Mouse (Mus musculus): ENCODE measurements around the gene Tbc1d9.

Gene Tbc1d9

GRCm38 (mm10) chr8:83315691-83316090 is 150.5 kb downstream of the Tbc1d9 start:
- TF ChIP-seq GATA4 (IDR thresholded peaks at IDR 0.05; ENCODE audit: insufficient replicate concordance, low read length): no peak

- TF ChIP-seq GATA4 (IDR thresholded peaks at IDR 0.05; ENCODE audit: insufficient replicate concordance, low read length): no peak
Measured at GRCm38 (mm10) chr8:83320543-83320942, 155.4 kb downstream of the Tbc1d9 start.

GRCm38 (mm10) chr8:83322374-83322773 is 157.2 kb downstream of the Tbc1d9 start:
- TF ChIP-seq GATA4 (IDR thresholded peaks at IDR 0.05; ENCODE audit: insufficient replicate concordance, low read length): no peak

Data from liver, adult (tissue).